Mouse (Mus musculus) T-cell, adult 2 months (primary cell): ENCODE measurements around the gene Lin7c.

Experiments used
- DNase-seq: peaks from one replicate; pipeline ENCODE4 v3.0.0; 2022; ENCODE audit warnings: low spot score

Gene Lin7c

DNA sequence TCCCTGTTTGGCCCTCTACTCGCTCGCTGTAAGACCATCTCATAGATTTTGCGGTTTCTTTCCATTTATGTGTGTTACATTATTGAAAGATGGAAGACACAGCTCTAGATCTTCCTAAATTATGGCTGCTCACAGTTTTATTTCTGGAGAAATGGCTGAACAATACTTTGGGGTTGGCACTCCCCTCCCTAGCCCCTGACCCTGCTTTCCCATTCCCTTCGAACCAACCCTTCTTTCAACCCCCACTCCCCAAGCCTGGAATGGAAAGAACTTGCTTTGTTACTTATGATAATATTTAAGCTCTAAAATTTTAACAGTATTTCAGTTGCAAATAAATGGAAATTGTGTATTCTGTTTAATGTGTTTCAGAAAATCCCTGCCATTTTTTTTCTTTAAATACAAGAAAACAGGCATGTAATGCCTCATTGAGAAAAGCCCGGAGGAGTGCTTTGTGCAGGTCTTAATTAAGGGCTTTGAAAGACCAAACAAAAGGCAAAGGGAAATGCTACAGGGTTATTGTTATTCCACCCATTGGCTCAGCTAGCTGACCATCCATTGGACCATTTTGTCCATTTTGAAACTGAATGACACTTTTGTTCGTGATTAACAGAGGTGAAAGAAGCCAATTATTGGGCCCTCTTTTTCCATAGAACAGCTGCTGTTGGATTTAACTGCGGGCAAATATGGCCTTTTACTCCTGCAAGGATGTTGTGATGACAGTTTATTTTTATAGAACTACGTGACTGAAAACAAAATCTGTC, 52.3 kb downstream of the Lin7c start:
- DNase-seq = no peak

DNA sequence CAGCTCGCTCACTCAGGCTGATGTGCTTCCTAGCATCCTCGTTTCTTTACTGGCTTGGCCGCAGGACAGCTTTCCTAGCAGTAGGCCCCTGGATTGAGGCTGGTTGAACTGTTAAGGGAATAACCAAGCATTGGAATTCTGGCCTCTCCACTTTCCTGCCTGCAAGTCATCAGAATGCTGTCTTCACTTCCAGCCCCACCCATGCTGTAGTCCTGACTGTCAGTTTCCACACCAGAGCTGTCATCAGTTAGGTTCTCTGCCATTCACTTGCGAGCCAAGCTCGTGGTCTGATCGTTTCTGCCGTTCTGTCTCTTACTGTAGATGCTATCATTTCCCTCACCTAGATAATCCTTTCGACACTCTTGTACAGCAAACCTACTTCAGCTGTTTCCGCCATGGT, 54.3 kb downstream of the Lin7c start:
- DNase-seq = no peak

DNA sequence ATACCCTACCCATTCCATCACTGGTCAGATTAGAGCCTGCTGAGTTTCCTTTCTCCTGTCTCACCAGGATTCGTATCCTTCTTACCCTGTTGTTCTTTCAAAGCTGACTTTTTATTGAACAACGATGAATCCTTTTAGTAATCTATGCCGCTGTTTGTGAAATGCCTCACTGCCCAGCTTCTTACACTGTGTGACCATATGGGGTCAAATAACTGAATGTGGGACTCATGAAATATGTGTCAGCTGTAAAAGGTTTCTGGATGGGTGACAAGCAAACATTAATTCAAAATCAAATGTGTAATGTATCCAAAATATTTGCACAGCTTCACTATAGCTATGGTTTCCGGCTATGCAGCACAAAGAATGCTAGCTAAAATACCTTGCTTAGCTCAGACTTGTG, 54.9 kb downstream of the Lin7c start:
- no peak for DNase-seq

DNA sequence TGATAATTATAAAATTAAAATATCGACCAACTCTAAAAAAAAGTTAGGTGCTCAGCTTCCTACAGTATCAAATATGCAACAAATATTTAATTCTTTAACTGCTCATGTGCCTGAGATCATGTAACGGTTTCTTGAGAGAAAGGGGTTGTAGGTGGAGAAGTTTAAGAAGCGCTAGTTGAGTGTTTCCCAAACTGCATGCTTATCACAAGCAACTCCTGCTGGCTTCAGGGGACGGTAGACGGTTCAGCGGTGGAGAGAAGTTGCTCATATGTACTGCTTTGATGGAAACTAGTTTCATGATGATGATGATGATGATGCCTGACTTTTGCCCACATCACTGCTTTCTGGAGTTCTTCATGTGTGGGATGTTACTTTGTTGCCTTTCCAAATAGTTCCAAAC, 55.8 kb downstream of the Lin7c start:
- DNase-seq = no peak

DNA sequence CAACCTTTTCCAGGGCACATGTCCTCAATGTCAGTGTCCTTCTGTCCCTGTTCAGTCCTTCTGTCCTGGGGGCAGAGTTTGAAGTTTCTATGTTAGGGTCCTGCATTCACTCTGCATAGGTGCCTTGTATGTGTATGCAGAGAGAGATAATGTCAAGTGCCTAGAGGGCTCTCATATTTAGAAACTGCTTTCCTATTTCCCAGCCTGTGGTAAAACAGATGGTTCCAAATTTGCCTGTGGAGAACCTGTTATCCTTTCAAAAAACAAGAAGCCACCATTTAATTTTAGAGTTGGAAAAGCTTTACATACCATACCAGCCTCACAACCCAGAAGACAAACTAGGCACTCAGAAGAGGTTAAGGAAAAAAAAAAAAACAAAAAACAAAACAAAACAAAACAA, 58.9 kb downstream of the Lin7c start:
- DNase-seq = no peak

DNA sequence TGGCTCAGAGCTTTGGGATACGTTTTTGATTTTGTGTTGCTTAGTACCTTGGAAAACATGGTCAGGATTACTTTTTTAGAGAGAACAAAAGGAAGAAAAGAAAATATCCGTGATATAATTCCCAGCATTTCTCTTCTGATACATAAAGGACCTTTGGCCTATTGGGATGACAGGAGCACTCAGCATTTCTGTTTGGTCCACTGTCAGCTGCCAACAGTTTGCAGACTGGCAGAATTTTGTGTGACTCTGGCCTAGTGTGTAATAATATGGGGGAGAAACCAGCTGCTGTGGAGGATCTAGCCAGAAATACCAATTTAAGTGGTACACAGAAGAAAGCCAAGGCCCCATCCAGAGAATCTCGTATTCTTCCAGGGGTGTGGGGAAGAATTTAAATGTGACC, 59.7 kb downstream of the Lin7c start:
- DNase-seq = no peak
